Mouse (Mus musculus) liver, adult 10 weeks (tissue): Measurements from ENCODE around the gene Irf6. TPM values are rescaled to one million over a fixed set of nuclear protein-coding genes. Genes with fewer than 3 reads are reported as not detected.

Source experiments
- polyA plus RNA-seq: library from polyadenylated mRNA; stranded (reverse); fragments of 350-450 nt; fragmentation: Illumina TruSeq; extraction: RNeasy Lipid Tissue Mini Kit (QIAGEN cat#74804); gene quantifications from one replicate; pipeline ENCODE4 v1.2.3, GENCODE M21; 2014; ENCODE audit warnings: low read depth, low replicate concordance

The Irf6 gene
- 63.1 TPM for polyA plus RNA-seq

GRCm38 (mm10) chr1:193152872-193153271 lies at the start of gene Irf6:
Irf6 (plus strand) TSS chr1:193153111.

DNA sequence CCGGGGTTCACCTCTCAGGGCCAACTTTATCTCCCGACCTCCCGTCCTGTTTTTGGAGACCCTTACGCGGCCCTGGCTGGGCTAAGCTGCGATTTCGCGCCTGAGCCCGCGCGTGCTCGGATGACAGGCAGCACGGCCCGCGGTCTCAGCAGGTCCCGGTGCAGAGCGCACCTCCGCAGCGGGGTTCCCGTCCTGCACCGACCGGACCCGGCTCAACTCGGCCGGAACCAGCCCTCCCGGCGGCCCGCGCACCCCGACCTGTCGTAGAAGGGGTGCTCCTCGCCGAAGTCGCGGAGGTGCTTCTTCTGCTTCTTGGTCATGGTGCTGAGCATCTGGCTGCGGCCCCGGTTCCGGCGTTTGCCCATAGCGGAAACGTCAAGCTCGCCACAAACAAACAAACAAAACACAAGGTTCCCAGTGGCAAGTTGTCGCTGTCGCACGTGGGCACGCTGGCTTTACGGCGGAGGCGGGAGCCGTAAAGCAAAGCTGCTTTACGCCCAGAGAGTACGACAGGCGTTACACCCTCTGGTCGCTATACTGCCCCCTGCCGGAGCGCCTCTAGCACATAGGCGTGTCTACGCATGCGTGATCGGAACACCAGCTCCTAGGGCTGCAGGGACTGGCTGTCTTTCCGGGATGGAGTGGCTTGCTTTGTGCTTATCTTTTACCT lies 23.0 kb upstream of the Irf6 start, which contains the start of gene Diexf:
TSS of gene Diexf (minus strand) at position 487 of the 670 bp plus-strand sequence.

DNA sequence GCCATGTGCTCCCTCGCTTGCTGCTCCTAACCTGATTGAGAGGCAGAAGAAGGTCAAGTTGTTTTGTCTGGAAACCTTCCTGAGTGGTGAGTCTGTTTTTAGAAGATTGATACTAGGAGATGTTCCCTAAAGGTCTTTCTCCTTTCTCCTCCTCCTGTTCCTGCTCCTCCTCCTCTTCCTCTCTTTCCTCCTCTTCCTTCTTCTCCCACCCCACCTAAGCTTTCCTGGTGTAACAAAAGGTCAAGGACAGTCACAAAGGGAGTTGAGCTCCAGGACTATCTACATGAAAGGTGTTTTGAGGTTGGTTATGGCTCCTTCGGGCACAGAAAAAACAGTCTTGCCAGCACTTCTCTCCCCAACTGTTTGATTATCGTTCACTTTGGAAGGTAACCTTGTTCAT lies 14.8 kb downstream of the Irf6 start, which contains the start of gene A130010J15Rik:
TSS of gene A130010J15Rik (plus strand) at position 301 of the 400 bp plus-strand sequence.

DNA sequence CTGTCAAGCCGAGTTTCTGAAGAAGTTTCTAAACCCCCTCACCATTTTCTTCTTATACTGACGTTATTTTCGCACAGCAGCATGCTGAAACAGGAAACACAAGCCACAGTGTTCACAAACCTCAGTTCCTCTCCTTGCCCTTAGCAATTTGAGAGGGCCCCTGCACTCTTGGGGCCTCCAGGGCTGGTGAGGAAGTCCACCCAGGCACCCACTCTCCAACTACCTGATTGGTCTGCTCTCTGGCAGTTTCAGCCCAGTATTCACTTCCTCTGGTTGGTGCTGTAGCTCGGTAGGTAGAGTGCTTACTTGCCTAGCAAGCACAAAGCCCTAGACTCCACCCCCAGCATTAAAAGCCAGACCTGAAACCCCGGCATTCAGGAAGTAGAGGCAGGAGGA lies 48.5 kb downstream of the Irf6 start, which contains the start of gene Traf3ip3:
TSS of gene Traf3ip3 (minus strand) at position 321 of the 396 bp plus-strand sequence.

DNA sequence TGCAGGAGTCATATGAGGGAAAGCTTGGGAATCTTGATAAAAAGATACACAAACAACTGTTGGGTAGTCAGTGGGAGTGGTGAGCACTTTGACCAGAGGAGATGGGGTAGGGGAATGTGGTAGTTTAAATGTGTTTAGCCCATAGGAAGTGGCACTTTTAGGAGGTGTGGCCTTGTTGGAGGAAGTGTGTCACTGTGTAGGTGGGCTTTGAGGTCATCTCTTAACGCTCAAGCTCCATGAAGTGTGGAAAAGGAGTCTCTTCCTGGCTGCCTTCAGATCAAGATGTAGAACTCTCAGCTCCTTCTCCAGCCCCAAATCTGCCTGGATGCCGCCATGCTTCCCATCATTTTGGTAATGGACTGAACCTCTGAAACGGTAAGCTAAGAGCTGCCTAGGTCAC lies 54.6 kb downstream of the Irf6 start, which contains the start of gene Lamb3:
TSS of gene Lamb3 (plus strand) at position 197 of the 400 bp plus-strand sequence.

Other genes with a start within 250 kb of the Irf6 start
- not detected for gene Syt14, start 117.3 kb upstream of the Irf6 start, polyA plus RNA-seq
- gene Diexf, start 22.8 kb upstream of the Irf6 start, polyA plus RNA-seq, result 7.0 TPM
- gene A130010J15Rik, start 14.9 kb downstream of the Irf6 start, polyA plus RNA-seq, result 10.2 TPM
- 1.0 TPM for gene Traf3ip3, start 48.6 kb downstream of the Irf6 start, polyA plus RNA-seq
- 0.64 TPM for gene Lamb3, start 54.6 kb downstream of the Irf6 start, polyA plus RNA-seq
- 1,112 TPM for gene Hsd11b1, start 111.0 kb downstream of the Irf6 start, polyA plus RNA-seq
- 7.1 TPM for gene G0s2, start 120.1 kb downstream of the Irf6 start, polyA plus RNA-seq
- gene Camk1g, start 217.2 kb downstream of the Irf6 start, polyA plus RNA-seq, result not detected